Mouse (Mus musculus) adipose tissue, adult 10 weeks (tissue): ENCODE measurements around the gene Psma5. TPM values are rescaled to one million over a fixed set of nuclear protein-coding genes. Genes with fewer than 3 reads are reported as not detected.

Experiments used
- polyA plus RNA-seq: library from polyadenylated mRNA; stranded (reverse); fragments of 350-450 nt; fragmentation: Illumina TruSeq; extraction: RNeasy Lipid Tissue Mini Kit (QIAGEN cat#74804); gene quantifications from one replicate; pipeline ENCODE4 v1.2.3, GENCODE M21; 2014; ENCODE audit warnings: low read depth, low replicate concordance

Gene Psma5
- polyA plus RNA-seq: 108 TPM

GRCm38 (mm10) chr3:108256719-108257637 lies at the start of gene Psma5:
TSS of gene Psma5 (plus strand) at chr3:108256926.

GRCm38 (mm10) chr3:108210771-108211139 lies 46.0 kb upstream of the Psma5 start, which contains the start of gene Atxn7l2:
TSS of gene Atxn7l2 (minus strand) at chr3:108210934.

GRCm38 (mm10) chr3:108226558-108227350 lies 30.0 kb upstream of the Psma5 start, which contains the start of gene Sypl2:
TSS of gene Sypl2 (minus strand) at chr3:108226648.

GRCm38 (mm10) chr3:108283781-108284601 lies 27.3 kb downstream of the Psma5 start, which contains the start of gene Sort1:
TSS of gene Sort1 (plus strand) at chr3:108284082.

Other genes starting within 250 kb of the Psma5 start
- 759 TPM for gene Gstm1, start 239.0 kb upstream of the Psma5 start, polyA plus RNA-seq
- gene Gstm4, start 212.0 kb upstream of the Psma5 start, polyA plus RNA-seq: 42.1 TPM
- 24.9 TPM for gene Ampd2, start 170.3 kb upstream of the Psma5 start, polyA plus RNA-seq
- gene Gnat2, start 164.1 kb upstream of the Psma5 start, polyA plus RNA-seq: 7.7 TPM
- gene Gnai3, start 110.8 kb upstream of the Psma5 start, polyA plus RNA-seq: 87.4 TPM
- not detected for gene Gpr61, start 102.0 kb upstream of the Psma5 start, polyA plus RNA-seq
- 8.0 TPM for gene Amigo1, start 70.6 kb upstream of the Psma5 start, polyA plus RNA-seq
- 10.6 TPM for gene Cyb561d1, start 55.7 kb upstream of the Psma5 start, polyA plus RNA-seq
- gene Atxn7l2, start 46.0 kb upstream of the Psma5 start, polyA plus RNA-seq: 7.0 TPM
- gene Sypl2, start 30.3 kb upstream of the Psma5 start, polyA plus RNA-seq: 2.5 TPM
- 317 TPM for gene Sort1, start 27.2 kb downstream of the Psma5 start, polyA plus RNA-seq
- gene Mybphl, start 108.0 kb downstream of the Psma5 start, polyA plus RNA-seq: not detected
- gene Psrc1, start 126.9 kb downstream of the Psma5 start, polyA plus RNA-seq: 1.3 TPM
- gene Celsr2, start 158.6 kb downstream of the Psma5 start, polyA plus RNA-seq: 20.4 TPM
- 113 TPM for gene Sars, start 188.3 kb downstream of the Psma5 start, polyA plus RNA-seq